Mouse (Mus musculus) right cerebral cortex, adult 2 months (tissue): ENCODE measurements at regions not wholly inside any gene's neighbourhood (a gene's known extent, or its start where the extent isn't known, plus 50 kb on each side); places are given as distances from the start of the nearest gene placed in this dataset.

Experiments
- DNase-seq, 2 experiments: peaks; one replicate each; pipeline ENCODE4 v3.0.0; 2021 to 2022; ENCODE audit warnings: low spot score in 2 of 2

DNA sequence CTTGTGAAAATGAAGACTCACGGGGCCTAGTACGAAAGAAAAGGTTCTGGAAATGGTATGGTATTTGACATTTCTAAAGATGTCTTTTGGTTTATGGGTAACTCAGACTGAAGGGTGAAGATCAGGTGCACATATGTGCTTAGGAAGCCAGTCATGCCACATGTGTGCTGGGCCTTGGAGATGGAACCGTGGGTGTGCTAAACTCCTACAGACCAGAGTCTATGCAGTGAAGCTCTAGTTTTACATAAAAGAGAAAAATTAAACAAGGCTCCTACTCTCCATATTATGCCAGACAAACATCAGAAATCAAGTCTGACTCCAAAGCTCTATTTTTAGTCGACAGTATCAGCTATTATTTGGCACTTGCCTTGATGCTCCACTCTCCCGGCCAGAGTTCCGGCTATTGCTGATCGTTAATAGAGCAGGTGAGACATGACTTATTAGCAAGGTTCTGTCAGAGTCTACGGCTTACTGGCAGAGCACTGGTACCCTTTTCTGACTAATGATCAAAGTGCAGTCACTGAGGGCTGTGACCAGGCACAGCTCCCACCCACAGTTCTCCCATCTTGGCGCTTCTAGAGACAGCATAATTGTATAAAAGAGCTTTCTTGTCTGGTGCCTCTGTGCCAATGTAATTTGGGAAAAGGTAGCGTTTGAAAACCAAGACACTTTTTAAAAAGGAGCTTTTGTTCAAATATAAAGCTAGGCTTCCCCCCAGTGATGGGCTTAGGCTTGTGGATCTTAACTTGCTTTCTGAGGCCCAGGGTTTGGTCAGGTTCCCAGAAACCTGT, 119.2 kb upstream of the Ccdc122 start:
- peak; percentile 37 to 53 for DNase-seq

DNA sequence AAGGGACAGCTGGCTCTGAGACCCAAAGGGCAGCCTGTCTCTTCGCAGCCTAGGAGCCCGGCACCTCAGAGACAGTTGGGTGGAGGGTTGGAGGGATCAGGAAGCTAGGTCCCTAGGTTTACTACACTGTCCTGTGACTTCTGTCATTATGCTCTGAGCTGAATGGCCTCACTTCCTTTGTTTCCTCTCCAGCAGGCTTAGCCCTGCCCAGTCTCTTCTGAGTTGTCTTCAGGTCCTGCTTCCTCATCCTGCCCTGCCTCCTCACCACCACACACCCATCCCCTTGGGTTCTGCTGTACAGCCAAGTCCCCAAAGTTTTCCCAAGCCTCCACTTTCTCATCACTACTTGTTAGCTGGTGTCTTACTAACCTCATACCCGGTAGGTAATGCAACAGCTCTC, 122.7 kb upstream of the Ccdc122 start:
- no peak for DNase-seq

DNA sequence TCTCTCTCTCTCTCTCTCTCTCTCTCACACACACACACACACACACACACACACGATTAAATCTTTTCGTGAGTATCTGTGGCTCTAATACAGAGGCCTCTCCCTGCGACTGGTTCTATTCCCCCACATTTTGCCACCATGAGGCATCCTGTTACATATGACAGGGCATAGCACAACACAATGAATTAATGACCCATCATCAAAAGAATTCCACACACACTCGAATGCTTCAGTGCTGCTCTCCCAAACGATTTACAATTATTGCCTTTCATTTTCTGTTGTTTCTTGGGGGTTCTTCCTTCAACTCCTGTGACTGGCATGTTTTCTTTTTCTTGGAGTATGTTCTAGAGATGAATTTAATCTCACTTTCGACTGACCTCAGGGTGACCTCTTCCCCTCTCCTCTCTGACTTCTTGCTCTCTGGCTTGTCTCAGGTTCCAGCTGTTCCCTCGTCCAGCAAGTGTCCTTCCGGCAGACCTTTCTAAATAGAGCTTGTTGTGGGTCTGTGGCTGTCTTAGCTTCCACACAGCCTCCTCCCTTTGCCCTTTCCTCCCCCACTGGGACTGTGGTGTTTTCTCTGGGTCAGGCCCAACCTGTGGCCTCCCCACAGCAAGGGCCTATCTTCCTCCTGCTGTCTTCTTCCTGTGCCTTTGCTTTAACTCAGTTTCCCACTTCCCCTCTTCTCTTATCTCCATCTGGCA, 124.1 kb upstream of the Ccdc122 start:
- DNase-seq, result no peak

DNA sequence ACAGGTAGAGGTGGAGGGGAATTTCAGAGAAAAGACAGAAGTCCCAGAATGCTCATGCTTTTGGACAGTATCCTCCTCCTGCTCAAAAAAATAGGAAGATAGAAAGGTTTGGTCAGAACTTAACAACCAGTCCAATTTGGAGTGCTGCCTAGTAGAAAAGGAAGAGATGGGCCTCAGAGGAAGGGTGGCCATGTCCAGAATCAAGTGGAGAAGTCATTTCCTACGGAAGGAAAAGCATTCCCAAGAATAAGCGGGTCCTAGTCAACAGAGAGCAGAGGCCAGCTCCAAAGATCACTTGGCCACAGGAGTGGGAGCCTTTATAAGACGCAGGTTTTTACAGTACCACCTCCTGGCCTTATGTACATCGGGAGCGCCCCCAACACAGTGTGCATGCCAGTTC, 125.3 kb upstream of the Ccdc122 start:
- DNase-seq, result no peak

DNA sequence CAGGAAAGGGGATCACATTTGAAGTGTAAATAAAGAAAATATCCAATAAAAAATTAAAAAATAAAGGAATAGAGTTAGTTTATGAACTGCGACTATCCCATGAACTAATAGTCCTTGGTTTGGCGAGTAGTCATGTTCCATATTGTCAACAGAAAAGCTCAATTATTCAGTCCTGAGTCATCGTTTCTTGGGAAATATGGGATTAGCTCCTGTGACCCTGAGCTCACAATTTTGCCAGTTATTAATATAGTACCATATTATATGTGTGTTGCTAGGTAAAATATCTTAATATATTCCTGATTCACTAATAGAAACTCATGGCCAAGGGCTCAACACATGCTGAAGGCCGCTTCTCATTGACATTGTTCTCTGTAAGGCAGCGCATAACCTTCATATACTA, 126.4 kb upstream of the Ccdc122 start:
- no peak for DNase-seq

DNA sequence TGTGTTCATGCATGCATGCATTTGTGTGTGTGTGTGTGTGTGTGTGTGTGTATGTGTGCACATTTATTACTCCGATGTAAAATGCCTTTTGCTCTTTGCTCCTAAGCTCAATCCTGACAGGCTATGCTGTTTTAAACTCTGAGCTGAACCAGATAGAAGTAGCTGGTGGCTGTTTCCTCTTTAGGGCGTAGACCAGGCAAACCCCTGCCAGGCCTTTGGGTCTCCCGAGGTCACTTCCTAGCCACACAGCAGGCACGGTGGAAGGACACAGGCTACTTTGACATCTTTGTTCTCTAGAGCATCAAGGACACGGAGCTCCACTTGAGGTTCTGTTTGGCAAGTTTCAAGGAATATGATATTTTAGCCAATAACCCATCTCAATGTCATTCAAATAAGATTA, 128.6 kb upstream of the Ccdc122 start:
- DNase-seq, result no peak

DNA sequence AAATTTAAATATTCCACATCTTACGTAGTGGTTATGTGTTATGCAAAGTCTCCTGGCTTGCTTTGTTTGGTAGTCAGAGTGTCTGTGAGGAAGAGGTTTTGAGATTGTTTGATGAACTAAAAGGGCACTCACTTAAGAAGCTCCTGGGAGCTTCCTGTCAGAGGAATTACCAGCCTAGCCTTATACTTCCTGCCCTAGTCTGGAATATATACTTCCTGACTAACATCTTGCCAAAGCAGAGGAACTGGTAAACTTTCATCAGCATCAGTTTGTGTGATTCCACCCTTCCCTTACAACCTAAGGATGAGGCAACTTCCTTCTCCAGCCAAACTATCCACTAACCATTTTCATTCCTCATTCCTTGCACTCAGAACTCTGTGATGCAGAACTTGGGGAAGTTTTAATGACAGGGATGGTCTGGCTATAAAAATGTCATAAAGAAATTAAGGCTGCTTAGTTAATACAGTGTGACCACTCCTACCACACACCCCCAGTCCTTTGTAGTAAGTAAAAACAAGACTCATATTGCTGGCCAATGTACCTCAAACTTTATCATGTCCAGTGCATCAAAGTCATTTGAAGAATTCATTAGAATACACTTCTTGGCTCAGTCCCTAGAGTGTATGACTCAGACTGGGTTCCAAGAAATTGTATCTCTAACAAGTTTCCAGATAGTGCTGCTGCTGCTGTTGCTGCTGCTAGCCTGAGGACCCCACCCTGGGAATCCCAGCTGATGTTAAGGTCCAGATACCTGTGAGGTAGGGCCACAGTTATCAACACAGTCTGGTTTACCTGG, 133.4 kb upstream of the Ccdc122 start:
- no peak for DNase-seq

DNA sequence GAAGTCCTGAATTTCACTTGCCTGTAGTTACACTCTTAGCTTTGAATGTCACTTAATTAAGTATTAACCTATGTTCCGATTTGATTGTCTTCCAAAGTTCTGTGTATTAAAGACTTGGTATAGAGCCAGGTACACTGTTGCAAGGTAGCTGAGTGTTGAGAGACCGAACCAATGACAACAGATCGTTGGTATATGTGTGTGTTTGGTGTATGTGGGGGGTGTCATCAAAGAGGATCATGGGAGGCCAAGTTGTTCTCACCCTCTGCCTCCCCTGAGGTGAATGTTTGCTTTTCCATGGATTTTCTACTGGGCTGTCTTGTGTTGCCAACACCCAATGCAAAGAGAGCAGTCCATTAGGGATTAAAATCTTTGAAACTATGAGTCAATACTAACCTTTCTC, 135.1 kb upstream of the Ccdc122 start:
- DNase-seq, result no peak

DNA sequence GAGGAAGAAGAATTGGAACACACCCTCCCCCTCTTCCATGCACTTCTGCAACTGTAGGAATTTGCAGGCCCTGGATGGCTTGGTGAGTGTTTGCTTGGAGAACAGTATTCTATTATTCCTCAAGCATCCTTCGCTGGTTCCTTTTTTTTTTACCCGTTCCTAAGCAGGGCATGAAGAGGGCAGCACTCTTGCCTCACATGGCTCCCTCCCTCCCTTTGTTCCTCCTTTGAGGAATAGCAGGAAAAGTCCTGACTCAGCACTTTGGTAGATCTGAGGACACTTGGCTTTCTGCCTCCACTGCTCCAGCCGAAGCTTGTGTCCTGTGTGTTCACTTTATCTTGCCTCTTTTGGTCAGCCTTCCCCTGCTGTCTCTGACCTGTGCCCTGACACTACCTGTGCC, 137.2 kb upstream of the Ccdc122 start:
- DNase-seq, result no peak

DNA sequence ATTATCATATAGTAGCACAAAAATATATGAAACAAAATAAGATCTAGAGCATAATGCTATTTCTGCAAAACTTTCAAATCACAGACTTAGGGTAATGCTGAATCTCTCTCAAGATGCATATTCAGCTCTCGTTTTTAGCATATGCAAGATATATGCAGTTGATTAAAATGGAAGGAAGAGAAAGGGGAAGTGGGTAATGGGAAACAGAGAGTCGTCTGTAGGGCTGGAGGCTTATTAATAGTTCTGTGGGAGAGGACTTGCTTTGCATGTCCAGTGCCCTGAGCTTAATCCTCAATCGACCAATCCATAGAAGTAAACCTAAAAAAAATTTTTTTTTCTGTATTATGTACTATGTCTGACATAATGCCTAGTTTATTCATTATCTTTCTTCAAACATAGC, 148.9 kb upstream of the Ccdc122 start:
- DNase-seq, result no peak

DNA sequence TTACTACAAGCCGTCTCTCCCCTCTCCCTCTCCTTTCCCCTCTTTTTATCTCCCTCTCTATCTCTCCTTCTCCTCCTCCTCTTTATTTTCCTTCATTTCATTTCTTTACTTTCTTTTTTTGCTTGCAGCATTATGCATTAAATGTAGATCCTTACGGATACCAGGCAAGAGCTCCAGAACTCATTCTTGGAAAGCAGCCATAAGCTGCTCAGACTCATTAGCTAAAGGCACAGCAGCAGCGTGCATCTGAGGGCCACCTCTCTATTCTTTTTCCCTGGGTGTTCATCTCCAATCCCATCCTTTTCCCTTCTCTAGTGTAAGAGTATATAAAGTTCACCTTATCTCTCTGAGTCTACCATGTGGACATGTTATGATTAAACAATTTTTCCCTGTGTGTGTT, 149.4 kb upstream of the Ccdc122 start:
- DNase-seq, result peak in 1 of 2 experiments; percentile 15

DNA sequence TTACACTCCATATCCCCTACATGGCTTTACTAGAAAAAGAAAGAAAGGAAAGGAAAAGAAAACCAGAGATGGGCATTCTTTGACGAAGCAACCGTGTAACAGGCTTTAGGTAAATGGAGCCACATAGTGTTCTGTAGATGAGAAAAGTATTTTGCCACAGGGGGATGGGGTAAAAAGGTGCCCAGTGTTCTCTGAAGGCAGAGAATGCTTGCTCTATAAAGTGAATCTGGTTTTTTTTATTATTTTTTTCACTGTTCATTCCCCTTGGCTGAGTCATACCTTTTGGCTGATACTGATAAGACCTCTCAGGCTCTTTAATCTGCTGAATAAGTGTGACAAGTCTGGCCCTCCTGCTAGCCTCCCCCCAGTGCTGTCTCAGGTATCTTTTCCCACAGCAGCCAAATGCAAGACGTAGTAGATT, 153.3 kb upstream of the Ccdc122 start:
- no peak for DNase-seq

DNA sequence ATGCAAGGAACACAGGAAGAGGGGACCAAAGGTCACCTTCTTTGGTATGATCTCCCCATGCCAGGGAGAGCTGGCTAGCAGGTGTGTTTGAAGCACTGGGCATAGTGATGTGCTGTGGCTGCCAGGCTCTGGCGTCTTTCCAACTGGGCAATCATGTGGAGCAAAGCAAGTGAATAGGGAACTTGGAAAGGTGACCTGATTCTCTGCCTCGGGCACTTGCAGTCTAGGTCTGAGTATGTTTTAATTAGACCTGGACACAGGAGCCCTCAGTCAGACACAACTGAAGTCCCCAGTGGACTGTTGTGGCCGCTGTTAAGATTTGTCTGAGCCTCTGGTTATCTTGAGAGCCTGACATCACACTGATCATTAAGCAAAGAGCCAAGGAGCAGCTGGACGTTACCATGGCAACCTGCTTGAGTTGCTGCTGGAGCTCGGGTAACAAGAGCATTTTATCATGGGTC, 153.8 kb upstream of the Ccdc122 start:
- peak in 1 of 2 experiments; percentile 50 for DNase-seq

DNA sequence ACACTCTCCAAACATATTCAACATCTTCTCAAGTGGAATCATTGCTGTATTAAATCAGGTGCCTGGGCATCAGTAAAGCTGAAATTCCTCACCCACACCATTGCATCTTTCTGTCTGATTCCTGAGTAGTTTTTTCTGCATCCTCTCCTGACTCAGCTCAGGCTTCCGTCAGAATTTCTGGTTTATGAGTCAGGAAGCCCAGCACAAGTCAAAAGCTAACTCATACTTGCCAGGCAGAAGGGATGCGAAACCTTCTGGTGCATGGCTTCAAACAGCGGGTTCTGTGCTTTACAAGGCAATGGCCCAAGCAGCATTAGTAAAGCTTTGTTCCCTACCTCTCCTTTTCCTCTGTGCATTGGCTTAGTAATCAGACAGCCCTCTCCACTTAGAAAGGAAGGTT, 155.7 kb upstream of the Ccdc122 start:
- peak; percentile 34 to 46 for DNase-seq

DNA sequence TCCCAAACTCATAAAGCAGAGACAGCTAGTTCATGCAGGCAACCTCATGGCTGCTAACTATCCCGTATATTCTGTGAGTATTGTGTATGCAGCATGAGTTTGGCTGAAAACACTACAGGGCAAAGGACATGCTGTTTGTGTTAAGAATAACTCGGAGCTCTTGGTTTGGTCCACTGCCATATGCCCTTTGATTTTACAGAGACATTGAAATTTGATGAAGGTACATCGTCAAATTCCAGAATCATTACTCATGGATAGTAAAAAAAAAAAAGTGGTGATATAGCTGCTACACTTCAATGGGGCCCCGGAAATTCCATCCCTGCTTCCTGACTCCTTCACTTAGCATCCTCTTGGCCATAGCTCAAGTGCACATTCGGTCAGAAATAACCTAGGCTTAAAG, 159.3 kb upstream of the Ccdc122 start:
- DNase-seq, result no peak

DNA sequence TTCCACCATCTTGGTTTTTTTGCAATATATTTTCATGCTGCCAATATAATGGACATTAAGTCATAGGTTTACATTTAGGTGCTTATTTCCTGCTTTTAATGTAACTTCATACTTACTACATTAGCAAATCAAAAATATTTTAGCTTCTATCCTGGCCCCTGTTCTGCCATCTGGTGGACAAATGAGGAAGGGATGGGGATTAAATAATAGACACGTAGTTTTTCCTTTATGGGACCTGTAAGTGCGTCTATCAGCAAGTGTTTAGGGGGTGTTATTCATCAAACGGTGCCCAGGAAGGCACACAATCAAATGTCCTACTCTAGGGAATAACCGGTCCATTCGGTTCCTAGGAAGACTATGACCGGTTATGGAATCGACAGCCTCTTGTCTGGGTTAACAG, 160.6 kb upstream of the Ccdc122 start:
- peak; percentile 75 to 76 for DNase-seq

DNA sequence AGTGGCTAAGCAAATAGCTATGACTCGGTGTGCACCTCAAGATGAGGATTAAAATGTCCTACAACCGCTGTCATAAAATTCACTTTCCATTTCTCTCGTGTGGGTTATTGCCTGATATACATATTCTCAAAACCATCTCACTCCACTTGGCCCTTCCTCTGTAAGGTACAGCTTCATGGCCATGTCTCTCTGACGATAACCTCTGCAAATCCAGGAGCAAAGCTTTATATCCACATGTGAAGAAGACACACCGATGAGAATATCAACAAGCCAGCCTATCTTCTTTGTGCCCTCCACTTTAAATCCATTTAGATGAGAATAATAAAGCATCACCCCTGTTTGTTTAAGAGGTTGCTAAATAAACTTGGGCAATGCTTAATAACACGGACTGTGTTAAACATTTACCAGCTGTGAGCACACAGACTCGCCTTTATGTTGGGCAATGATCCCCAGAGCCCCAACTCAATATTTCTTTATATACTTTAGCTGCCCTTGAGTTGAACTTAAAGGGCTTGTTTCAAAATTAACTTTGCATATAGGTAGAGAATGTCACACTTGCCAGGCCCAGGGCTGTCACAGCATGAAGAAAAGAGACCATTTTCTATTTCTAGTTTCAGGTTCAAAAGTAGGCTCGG, 161.2 kb upstream of the Ccdc122 start:
- DNase-seq, result no peak

DNA sequence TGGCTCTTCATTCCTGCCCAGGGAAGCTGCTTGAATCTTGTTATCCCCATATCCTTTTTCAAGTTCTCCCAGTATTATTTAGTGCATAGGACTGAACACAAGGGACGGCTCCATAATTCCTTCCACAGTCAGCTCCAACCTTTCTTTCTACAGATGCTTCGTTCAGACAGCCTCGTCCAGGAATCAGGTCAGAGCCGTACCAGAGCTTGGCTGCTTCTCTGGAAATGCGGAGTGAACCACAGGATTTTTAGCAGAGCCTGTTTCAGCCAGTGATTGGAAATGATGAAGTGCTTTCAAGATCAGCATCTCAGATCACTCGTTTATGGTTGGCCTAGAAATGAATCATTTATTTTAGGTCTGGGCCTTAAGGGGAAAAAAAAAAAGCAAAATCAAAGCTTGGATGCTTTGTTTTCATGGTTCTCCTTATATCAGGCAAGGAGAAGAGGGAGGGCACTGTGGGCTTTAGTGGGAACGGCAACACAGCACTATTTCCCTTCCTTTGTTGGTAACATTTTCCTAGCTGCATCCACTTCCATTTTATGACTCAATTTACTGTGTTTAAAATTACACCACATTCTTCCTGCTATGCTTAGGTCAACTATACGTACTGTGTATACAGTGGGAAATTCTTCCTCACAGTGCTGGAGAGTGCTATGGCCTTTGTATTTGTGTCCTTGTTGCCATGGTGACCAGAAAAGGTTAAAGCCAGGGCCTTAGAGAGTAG, 161.9 kb upstream of the Ccdc122 start:
- DNase-seq, result peak in 1 of 2 experiments; percentile 11

DNA sequence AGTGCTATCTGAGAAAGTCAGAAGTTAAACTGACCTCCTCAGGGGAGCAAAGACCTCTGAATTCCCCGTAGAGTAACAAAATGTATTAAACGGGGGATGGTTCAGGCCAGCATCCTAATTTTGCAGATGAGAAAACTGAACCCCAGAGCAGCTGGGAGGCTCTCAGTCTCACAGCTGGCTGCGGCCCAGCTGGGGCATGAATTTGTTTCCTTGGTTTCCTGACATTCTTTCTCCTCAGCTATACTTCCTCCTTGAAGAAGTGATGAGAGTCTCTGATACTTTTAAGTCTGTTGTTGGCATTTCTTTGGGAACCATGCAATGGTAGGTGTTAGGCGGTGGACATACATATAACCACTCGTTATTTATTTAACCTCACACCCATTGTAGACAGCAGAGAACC, 162.9 kb upstream of the Ccdc122 start:
- no peak for DNase-seq

DNA sequence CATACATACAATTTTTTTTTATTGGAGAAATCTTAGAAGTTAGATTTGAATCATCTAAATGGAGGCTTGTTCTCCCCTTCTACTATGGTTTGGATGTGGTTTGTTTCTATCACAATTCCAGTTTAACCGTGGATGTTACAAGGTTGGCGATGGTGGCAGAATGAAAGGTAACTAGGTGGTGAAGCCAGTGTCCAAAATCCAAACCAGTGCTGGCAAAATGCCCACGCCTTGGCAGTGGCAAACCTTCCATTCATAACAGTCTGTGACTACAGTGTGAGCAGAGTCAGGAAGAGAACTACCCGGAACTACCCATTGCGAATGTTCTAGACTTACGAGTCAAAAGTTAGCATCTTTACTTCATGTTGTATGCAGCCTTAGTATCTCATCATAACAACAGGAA, 163.6 kb upstream of the Ccdc122 start:
- no peak for DNase-seq

DNA sequence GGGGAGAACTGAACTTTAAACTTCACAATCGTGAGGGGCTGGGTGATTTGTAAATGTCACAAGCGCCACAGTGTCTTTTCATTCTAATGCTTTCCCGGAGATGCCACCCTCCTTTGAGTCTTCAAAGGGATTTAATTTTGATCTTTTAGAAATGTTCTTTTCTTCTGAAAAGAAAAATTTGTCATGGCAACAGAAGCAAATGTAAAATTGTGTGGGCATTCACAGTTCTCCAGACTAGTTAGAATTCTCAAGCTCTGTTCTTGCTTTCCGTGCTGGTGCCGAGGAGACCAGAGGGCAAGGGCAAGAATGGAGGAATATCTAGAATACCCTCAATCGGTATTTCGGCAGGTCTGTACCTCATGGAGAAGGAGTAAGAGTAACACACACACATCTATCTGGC, 164.1 kb upstream of the Ccdc122 start:
- DNase-seq, result peak; percentile 21 to 26
